Mouse (Mus musculus) E14TG2a.4 (cell line): ENCODE data around the gene Ogfod3.

Experiments used
- H3K27me3 ChIP-seq: 2 replicates; pipeline ENCODE4 v1.6.1; 2014; ENCODE audit warnings: low read length, control low read depth; ENCODE audit not compliant: insufficient read depth
- H3K36me3 ChIP-seq: 2 replicates; pipeline ENCODE4 v1.6.1; 2014; ENCODE audit warnings: low read length, control low read depth; ENCODE audit not compliant: insufficient read depth
- H3K4me1 ChIP-seq: replicated peaks from 2 replicates; pipeline ENCODE4 v1.6.1; 2014; ENCODE audit warnings: low read depth, low read length, control low read depth
- H3K4me3 ChIP-seq: replicated peaks from 2 replicates; pipeline ENCODE4 v1.5.1; 2014; ENCODE audit warnings: mild to moderate bottlenecking, low read length
- H3K9me3 ChIP-seq: 2 replicates; pipeline ENCODE4 v1.6.1; 2014; ENCODE audit warnings: low read length, control low read depth
- CTCF ChIP-seq: conservative IDR thresholded peaks from 2 replicates; pipeline ENCODE4 v1.5.1; 2014; ENCODE audit warnings: low read length
- NANOG ChIP-seq: IDR thresholded peaks from 2 replicates; pipeline ENCODE4 v1.6.1; 2014; ENCODE audit warnings: borderline replicate concordance, low read length, mixed read lengths
- POU5F1 ChIP-seq: IDR thresholded peaks from 2 replicates; pipeline ENCODE4 v1.6.1; 2014; ENCODE audit warnings: low read length, borderline replicate concordance

The Ogfod3 gene

DNA sequence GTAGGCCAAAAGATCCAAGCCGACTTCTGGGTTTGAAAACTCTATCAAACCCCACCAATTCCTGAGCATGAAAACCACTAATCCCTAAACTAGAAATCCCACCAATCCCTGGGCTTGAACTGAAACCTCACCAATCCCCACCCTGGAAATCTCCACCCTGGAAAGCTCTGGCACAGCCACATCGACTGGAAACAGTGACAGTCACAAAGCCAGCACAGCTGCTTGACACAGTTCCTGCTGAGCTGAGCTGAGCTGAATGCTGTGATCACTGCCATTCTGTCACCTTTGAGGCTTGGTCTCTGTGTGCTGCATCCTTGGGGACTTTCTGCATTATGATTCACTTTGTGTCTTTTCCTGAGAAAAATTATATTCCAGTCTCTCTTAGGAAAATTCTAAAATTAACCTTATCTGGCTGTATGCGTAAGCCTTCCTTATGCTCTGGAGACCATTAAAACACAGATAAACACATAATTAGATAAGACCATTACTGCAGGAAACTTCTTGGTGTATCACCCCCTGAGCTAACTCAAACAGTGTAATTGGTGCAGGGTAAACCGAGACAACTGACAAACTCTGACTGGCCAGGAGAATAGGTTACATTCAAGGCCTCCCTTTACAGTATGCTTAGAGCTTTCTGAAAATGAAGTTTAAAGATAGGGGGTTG lies 27.2 kb upstream of the Ogfod3 start:
- Histone ChIP-seq H3K4me3 (no peak overlapping the region), H3K9me3 (no peaks in the 10 kb centered on the region), H3K27me3 (0 out of 2 replicates have a peak, but pooled peaks cover 2% of the 10 kb centered on the region), H3K4me1 (peaks cover 33% of the 10 kb centered on the region), H3K36me3 (peaks cover 12% of the 10 kb centered on the region)
- TF ChIP-seq CTCF (no peak), POU5F1 (no peak), NANOG (no peak)

DNA sequence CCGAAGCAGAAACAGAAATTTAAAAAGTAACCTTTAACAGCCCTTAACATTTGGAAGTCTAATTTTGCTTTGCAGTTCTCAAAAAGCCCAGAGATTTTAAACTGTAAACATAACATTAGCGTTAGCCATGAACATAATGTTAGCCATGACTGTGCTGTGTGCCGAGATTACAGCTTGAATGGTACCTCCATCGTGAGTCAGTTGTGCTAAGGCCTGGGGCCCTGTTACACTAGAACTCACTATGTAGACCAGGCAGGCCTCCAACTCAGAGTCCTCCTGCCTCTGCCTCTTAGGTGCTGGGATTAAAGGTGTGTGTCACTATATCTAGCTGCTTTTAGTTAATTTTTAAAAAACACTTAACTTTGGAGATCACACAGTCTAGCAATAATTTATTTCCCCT lies 26.7 kb upstream of the Ogfod3 start:
- no peak for TF ChIP-seq CTCF
- TF ChIP-seq POU5F1, result no peak
- TF ChIP-seq NANOG, result no peak
- Histone ChIP-seq H3K36me3 (peaks cover 18% of the 10 kb centered on the region), H3K4me3 (no peak overlapping the region), H3K4me1 (peaks cover 30% of the 10 kb centered on the region), H3K27me3 (0 out of 2 replicates have a peak, but pooled peaks cover 2% of the 10 kb centered on the region), H3K9me3 (no peaks in the 10 kb centered on the region)

- Histone ChIP-seq H3K4me1 (peaks cover 21% of the 10 kb centered on the region), H3K36me3 (peaks cover 39% of the 10 kb centered on the region), H3K4me3 (peak within 1 kb of the TSS; percentile 88), H3K9me3 (no peaks in the 10 kb centered on the region), H3K27me3 (0 out of 2 replicates have a peak, but pooled peaks cover 2% of the 10 kb centered on the region)
- TF ChIP-seq POU5F1, result no peak
- TF ChIP-seq CTCF, result no peak
- no peak for TF ChIP-seq NANOG
Observed at GRCm38 (mm10) chr11:121229018-121229439, 24.5 kb upstream of the Ogfod3 start, which contains the start of gene Cybc1. Gene Cybc1 (minus strand): TSS chr11:121229322.

DNA sequence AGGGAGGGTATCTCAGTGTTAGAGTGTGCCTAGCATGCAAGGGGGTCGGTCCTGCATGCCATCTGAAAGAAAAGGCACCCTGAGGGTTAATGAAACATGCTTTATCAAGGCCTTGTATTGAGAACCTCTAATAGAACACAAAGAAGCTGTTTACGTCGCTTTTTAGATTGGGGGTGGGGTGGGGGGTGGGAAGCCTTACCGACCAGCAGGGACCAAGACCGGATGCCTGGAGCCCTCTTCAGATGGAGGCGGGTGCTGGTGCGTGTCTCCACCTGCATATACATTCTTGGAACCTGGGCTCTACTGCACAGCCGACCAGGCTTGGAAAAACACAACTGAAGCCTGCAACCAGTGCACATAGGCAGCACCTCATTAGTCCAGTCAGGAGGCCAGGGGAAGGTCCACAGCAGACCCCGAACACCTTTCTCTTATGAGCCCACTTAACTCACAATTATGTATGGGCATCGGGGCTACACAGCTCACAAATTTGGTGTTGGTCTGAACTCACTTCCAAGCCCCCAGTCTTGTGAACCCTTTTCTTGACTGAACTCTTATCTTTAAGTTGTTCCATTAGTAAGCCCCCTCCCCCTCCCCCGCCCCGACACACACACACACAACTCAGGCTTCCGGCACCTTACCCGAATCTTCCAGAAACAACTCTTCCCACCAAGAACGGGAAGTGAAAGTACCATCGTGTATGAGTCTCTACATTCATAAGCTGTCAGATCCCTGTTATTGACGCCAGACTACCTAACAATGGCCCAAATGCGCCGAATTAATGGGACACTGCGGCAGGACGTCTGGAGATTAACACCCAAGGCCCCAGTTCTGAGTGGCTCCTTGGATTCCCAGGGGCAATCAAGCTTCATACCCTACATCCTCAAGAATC lies 23.9 kb upstream of the Ogfod3 start:
- Histone ChIP-seq H3K4me3 (peak overlapping the region; percentile 88), H3K27me3 (0 out of 2 replicates have a peak, but pooled peaks cover 2% of the 10 kb centered on the region), H3K36me3 (peaks cover 46% of the 10 kb centered on the region), H3K9me3 (no peaks in the 10 kb centered on the region), H3K4me1 (peaks cover 21% of the 10 kb centered on the region)
- TF ChIP-seq NANOG, result no peak
- no peak for TF ChIP-seq POU5F1
- TF ChIP-seq CTCF, result no peak

GRCm38 (mm10) chr11:121221321-121222010 lies 17.0 kb upstream of the Ogfod3 start:
- Histone ChIP-seq H3K4me1 (no peaks in the 10 kb centered on the region), H3K4me3 (no peak overlapping the region), H3K36me3 (peaks cover 94% of the 10 kb centered on the region), H3K9me3 (no peaks in the 10 kb centered on the region), H3K27me3 (no peaks in the 10 kb centered on the region)
- TF ChIP-seq NANOG, result no peak
- no peak for TF ChIP-seq CTCF
- TF ChIP-seq POU5F1, result no peak

DNA sequence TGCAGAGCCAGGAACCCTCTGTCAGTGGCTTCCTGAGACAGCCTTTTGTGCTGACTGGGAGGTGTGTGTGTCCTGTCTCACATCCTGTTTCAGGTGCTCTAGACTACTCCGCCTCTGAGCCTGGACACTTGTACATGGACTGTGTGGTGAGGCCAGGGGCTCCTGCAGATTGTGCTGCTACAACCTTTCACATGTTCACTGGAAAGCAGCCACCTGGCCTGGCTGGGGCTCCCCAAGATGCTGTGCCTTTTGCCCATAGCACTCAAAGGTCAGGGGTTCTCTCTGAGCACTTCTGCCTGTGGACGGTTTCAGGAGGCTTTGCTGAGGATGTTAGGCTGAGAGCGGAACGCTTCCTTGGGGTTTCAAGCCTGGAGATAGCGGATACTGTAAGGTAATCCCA lies 16.3 kb upstream of the Ogfod3 start:
- peaks cover 92% of the 10 kb centered on the region for H3K36me3 ChIP-seq
- TF ChIP-seq NANOG (no peak), CTCF (no peak), POU5F1 (no peak)
- H3K27me3 ChIP-seq, result no peaks in the 10 kb centered on the region
- H3K4me1 ChIP-seq, result no peaks in the 10 kb centered on the region
- H3K9me3 ChIP-seq, result no peaks in the 10 kb centered on the region
- H3K4me3 ChIP-seq, result no peak overlapping the region

- H3K36me3 ChIP-seq, result peaks cover 84% of the 10 kb centered on the region
- no peaks in the 10 kb centered on the region for H3K9me3 ChIP-seq
- no peaks in the 10 kb centered on the region for H3K27me3 ChIP-seq
- TF ChIP-seq NANOG (no peak), CTCF (no peak), POU5F1 (no peak)
- no peaks in the 10 kb centered on the region for H3K4me1 ChIP-seq
- H3K4me3 ChIP-seq, result no peak overlapping the region
Observed at GRCm38 (mm10) chr11:121219776-121220175, 15.3 kb upstream of the Ogfod3 start.

- Histone ChIP-seq H3K9me3 (no peaks in the 10 kb centered on the region), H3K36me3 (peaks cover 61% of the 10 kb centered on the region), H3K27me3 (no peaks in the 10 kb centered on the region), H3K4me1 (no peaks in the 10 kb centered on the region), H3K4me3 (no peak overlapping the region)
- TF ChIP-seq NANOG (no peak), CTCF (no peak), POU5F1 (no peak)
Observed at GRCm38 (mm10) chr11:121216831-121217230, 12.3 kb upstream of the Ogfod3 start.

DNA sequence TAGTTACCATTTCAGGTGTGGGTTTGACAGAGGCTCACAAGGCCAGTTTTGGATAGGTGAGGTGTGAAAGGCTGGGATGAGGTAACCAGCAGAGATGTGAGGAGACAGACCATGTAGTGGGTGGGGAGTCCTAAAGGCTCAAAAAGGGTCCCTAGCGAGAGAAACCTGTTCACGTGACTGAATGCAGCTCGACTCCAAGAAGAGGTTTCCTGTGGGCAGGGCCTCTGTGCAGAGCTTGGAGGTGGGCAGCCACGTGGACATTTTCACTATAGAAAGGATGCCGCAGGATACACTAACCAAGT lies 701 bp downstream of the Ogfod3 start:
- H3K27me3 ChIP-seq, result no peaks in the 10 kb centered on the region
- peak overlapping the region; percentile 94 for H3K4me3 ChIP-seq
- H3K4me1 ChIP-seq, result peaks cover 17% of the 10 kb centered on the region
- no peak for TF ChIP-seq NANOG
- TF ChIP-seq CTCF, result no peak
- TF ChIP-seq POU5F1, result no peak
- H3K9me3 ChIP-seq, result no peaks in the 10 kb centered on the region
- H3K36me3 ChIP-seq, result peaks cover 14% of the 10 kb centered on the region
